Mouse (Mus musculus) liver, postnatal 0 days (tissue): ENCODE data around the gene Sowahd.

Source experiments
- CTCF ChIP-seq: sonication (generic); IDR thresholded peaks from 2 replicates; pipeline ENCODE4 v1.5.1; 2016; ENCODE audit warnings: antibody characterized with exemption, low read depth
- EP300 ChIP-seq: IDR thresholded peaks from 2 replicates; pipeline ENCODE4 v1.6.1; 2016; ENCODE audit warnings: antibody characterized with exemption, low read depth, mild to moderate bottlenecking

DNA sequence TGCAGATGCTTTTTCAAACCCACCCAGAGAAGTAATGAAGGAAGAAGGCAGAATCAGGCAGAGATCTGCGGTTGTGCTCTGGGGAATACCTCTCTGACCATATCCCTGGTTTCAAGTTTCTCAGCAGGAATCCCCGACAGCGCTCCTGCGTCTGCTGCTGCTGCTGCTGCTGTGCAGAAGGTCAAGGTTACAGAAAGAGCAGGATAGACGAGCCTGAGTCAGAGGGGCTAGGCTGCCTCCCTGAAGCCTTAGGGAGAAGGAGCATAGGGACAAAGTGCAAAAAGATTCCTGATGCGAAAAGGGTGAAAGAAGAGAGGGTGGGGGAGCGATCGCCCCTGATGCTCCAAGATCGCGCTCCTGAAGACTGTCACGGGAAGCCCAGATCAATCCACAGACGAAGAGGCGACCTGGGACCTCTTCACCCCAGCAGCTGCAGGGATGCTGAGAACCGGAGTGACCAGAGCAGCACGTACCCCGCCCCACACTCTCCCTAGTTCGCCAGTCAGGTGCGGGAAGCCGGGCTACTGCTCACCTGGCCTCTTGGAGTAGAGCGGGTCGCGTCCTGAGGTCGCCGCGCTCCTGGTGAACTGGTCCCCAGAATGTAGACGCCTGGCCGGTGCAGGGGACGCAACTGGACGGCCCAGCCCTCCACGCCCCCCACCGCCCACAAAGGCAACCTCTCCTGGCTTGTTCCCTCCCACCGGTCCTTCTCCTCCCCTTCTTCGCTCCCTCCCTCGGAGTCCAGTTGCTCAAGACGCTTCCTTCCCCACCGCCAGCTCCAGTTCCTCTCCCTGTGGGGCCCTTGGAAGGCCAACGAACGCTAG, at the start of gene Sowahd:
- no peak for TF ChIP-seq EP300
- no peak for TF ChIP-seq CTCF
